Mouse (Mus musculus) lung, embryonic 14.5 days (tissue): Measurements from ENCODE around the gene Tifa. TPM values are rescaled to one million over a fixed set of nuclear protein-coding genes. Genes with fewer than 3 reads are reported as not detected.

Source experiments
- ATAC-seq: fragments of 200-750 bp; cut with Nextera tagmentation; 2 replicates; pipeline ENCODE4 v1.8.0; 2017; ENCODE audit warnings: mild to moderate bottlenecking, moderate TSS enrichment, moderate library complexity; ENCODE audit not compliant: insufficient read depth
- DNase-seq: peaks from one replicate; pipeline ENCODE4 v3.0.0-alpha.2; 2015
- H3K27ac ChIP-seq: fragments of 300-500 bp; sonication (generic); 2 replicates; pipeline ENCODE4 v1.5.1; 2014; ENCODE audit warnings: low read depth, mild to moderate bottlenecking, moderate library complexity
- H3K27me3 ChIP-seq: fragments of 300-500 bp; sonication (generic); 2 replicates; pipeline ENCODE4 v1.6.1; 2014; ENCODE audit warnings: low read length, control low read depth; ENCODE audit not compliant: insufficient read depth
- H3K36me3 ChIP-seq: fragments of 300-500 bp; sonication (generic); 2 replicates; pipeline ENCODE4 v1.6.1; 2014; ENCODE audit warnings: control low read depth; ENCODE audit not compliant: insufficient read depth
- H3K4me1 ChIP-seq: fragments of 300-500 bp; sonication (generic); 2 replicates; pipeline ENCODE4 v1.6.1; 2014; ENCODE audit warnings: antibody characterized with exemption, control low read depth; ENCODE audit not compliant: insufficient read depth
- H3K4me2 ChIP-seq: fragments of 300-500 bp; sonication (generic); 2 replicates; pipeline ENCODE4 v1.6.1; 2014; ENCODE audit warnings: mild to moderate bottlenecking
- H3K4me3 ChIP-seq: fragments of 300-500 bp; sonication (generic); 2 replicates; pipeline ENCODE4 v1.5.1; 2014; ENCODE audit warnings: low read depth, low read length
- H3K9ac ChIP-seq: fragments of 300-500 bp; sonication (generic); 2 replicates; pipeline ENCODE4 v1.6.1; 2014
- H3K9me3 ChIP-seq: fragments of 300-500 bp; sonication (generic); 2 replicates; pipeline ENCODE4 v1.6.1; 2016; ENCODE audit warnings: low read depth, low read length, control low read depth
- CTCF ChIP-seq: IDR thresholded peaks from 2 replicates; pipeline ENCODE4 v1.5.1; 2016; ENCODE audit warnings: antibody characterized with exemption, low read depth
- WGBS: fragments of 180-500 bp; shearing (Covaris S2); extraction: QIAGEN DNeasy Blood & Tissue Kit; methylation state at CpG from one replicate; pipeline ENCODE4 v1.1.7; 2014; 5-methylcytosine and 5-hydroxymethylcytosine counted together
- polyA plus RNA-seq: library from polyadenylated mRNA; unstranded; fragments of >200 nt; fragmentation: Nextera tagmentation; extraction: Ambion mirVana; gene quantifications from 2 replicates; pipeline ENCODE4 v1.2.1, GENCODE M21; 2014

Gene Tifa
- polyA plus RNA-seq, 1 experiment from 2014 or later: 4.3 TPM

DNA sequence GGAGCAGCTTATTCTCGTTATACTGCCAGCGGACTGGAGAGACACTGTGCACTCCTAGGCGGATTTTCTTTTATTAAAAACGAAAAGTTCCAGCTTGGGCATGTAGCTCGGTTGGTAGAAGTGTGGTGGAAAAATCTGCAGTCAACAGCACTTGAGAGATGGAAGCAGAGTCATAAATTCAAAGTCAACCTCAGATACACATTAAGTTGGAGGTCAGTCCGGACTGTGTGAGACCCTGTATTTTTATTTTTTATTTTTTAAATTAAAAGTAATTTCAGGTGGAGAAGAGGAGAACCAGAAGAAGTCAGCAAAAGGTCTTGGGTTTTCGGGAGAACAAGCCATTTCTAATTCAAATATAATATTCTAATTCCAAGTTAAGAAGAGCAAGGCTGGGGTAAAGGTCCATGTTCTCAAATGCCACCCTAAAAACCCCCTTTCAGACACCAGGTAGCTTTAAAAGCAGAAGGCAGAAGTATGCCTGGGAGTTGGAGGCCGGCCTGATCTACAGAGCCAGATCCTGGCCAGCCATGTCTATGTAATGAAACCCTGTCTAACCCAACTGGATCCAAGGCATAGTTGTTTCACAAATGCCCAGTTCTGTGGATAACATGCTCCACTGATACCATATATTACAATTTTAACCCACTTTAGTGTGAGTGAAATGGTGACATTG, 48.5 kb downstream of the Tifa start:
- DNase-seq (no peak), ATAC-seq (peak; percentile 0; the same call in 1 of the 2 replicates)
- 29% methylated on average over 8 of the region's 8 CpGs for WGBS
- TF ChIP-seq CTCF: no peak
- Histone ChIP-seq H3K36me3 (no peaks in the 10 kb centered on the region), H3K9ac (peak overlapping the region; percentile 86), H3K4me1 (peaks cover 5% of the 10 kb centered on the region; the same call in 1 of the 2 replicates), H3K27ac (peak overlapping the region; percentile 96), H3K4me3 (peak overlapping the region; percentile 85), H3K27me3 (no peaks in the 10 kb centered on the region), H3K9me3 (no peaks in the 10 kb centered on the region), H3K4me2 (peak overlapping the region; percentile 91)

DNA sequence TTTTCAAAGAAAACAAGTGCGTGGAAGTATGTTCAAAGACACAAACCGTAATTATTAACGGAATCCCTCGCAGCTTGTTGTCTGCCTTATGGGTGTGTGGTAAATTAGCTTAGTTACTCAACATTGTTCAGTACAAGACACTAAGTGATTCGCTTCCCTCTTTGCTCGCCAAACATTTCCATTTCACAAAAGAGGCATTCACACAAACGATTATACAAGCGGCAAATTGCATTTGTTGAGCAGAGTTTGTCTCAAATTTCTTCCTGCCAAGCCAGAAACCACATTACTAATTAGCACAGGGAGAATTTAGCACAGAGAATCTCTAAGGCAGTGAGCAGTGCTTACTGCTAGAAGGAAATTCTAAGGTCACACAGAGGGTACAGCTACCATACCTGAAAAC, 52.3 kb downstream of the Tifa start:
- Histone ChIP-seq H3K4me1 (no peaks in the 10 kb centered on the region; the same call in 1 of the 2 replicates), H3K27ac (no peak overlapping the region), H3K9me3 (no peaks in the 10 kb centered on the region), H3K9ac (no peak overlapping the region), H3K36me3 (no peaks in the 10 kb centered on the region), H3K4me3 (no peak overlapping the region), H3K27me3 (no peaks in the 10 kb centered on the region), H3K4me2 (no peak overlapping the region)
- DNase-seq (no peak), ATAC-seq (no peak)
- WGBS: 84% methylated on average over 8 of the region's 8 CpGs
- TF ChIP-seq CTCF: no peak

GRCm38 (mm10) chr3:127843324-127843940, 53.8 kb downstream of the Tifa start:
- no peak overlapping the region for H3K4me2 ChIP-seq
- H3K4me1 ChIP-seq: no peaks in the 10 kb centered on the region
- no peak overlapping the region for H3K9ac ChIP-seq
- H3K4me3 ChIP-seq: no peak overlapping the region
- no peaks in the 10 kb centered on the region for H3K27me3 ChIP-seq
- TF ChIP-seq CTCF: no peak
- 47% methylated on average over 2 of the region's 2 CpGs for WGBS
- no peaks in the 10 kb centered on the region for H3K36me3 ChIP-seq
- no peak overlapping the region for H3K27ac ChIP-seq
- no peaks in the 10 kb centered on the region for H3K9me3 ChIP-seq
- ATAC-seq (peak; percentile 73; the same call in 1 of the 2 replicates), DNase-seq (no peak)

- no peak overlapping the region for H3K4me2 ChIP-seq
- no peaks in the 10 kb centered on the region for H3K36me3 ChIP-seq
- no peak for TF ChIP-seq CTCF
- no peaks in the 10 kb centered on the region for H3K9me3 ChIP-seq
- H3K4me3 ChIP-seq: no peak overlapping the region
- H3K27ac ChIP-seq: no peak overlapping the region
- 18% methylated on average over 5 of the region's 5 CpGs for WGBS
- ATAC-seq (no peak; the same call in 1 of the 2 replicates), DNase-seq (no peak)
- H3K9ac ChIP-seq: no peak overlapping the region
- no peaks in the 10 kb centered on the region for H3K4me1 ChIP-seq
- H3K27me3 ChIP-seq: no peaks in the 10 kb centered on the region
Measured at GRCm38 (mm10) chr3:127843941-127844327, 54.3 kb downstream of the Tifa start.

DNA sequence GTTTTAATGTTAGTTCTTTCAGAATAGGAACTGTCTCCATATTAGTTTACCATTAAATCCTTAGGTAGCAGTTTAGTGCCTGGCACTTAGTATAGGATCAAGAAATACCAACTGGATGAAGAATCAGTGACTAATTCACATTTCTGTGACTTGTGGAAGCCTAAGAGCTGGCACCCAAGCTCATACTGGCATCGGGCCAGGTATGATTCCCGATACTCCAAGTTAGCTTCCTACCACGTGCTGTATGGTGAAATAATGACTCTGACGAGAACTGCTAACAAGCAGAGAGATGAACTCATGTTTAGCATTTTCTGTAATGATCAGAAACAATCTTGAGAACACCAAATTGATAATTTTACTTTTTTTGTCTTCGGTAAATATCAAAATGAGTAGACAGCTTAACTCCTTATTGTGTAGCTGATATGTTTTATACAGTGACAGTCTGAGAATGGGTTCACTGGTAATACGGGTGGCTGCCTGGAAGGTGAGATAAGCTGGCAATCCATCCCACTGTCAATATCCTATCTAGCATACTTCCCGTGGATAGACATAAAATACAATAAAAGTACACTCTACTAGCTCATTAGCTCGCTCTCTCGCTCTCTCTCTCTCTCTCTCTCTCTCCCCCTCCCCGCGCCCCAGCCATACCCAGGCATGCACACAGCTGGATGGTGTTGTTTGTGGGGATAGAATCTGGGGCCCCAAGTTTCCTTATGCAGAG, 58.6 kb downstream of the Tifa start:
- 69% methylated on average over 11 of the region's 11 CpGs for WGBS
- H3K4me2 ChIP-seq: no peak overlapping the region
- H3K27me3 ChIP-seq: no peaks in the 10 kb centered on the region
- no peak overlapping the region for H3K4me3 ChIP-seq
- no peaks in the 10 kb centered on the region for H3K9me3 ChIP-seq
- TF ChIP-seq CTCF: no peak
- DNase-seq: peak; percentile 43
- no peak overlapping the region for H3K9ac ChIP-seq
- no peaks in the 10 kb centered on the region for H3K4me1 ChIP-seq
- ATAC-seq: no peak
- H3K27ac ChIP-seq: no peak overlapping the region
- H3K36me3 ChIP-seq: no peaks in the 10 kb centered on the region

GRCm38 (mm10) chr3:127849922-127850321, 60.3 kb downstream of the Tifa start:
- Histone ChIP-seq H3K4me2 (no peak overlapping the region), H3K27me3 (no peaks in the 10 kb centered on the region), H3K27ac (no peak overlapping the region), H3K36me3 (no peaks in the 10 kb centered on the region), H3K9me3 (no peaks in the 10 kb centered on the region), H3K9ac (no peak overlapping the region), H3K4me1 (no peaks in the 10 kb centered on the region), H3K4me3 (no peak overlapping the region)
- DNase-seq (no peak), ATAC-seq (no peak)
- 76% methylated on average over 5 of the region's 5 CpGs for WGBS
- no peak for TF ChIP-seq CTCF
